Mouse (Mus musculus) myocyte (in vitro differentiated cells): ENCODE data around the gene Ovgp1. TPM values are rescaled to one million over a fixed set of nuclear protein-coding genes. Genes with fewer than 3 reads are reported as not detected.
"Not testable (repeated sequence)": the region's sequence is repeated elsewhere in the genome, so short reads cannot be mapped to it uniquely, and the experiment has no call there.

ENCODE experiments used
- H3K27me3 ChIP-seq: one replicate; pipeline ENCODE4 v1.6.1; 2011; ENCODE audit not compliant: control insufficient read depth, insufficient read depth, insufficient read length
- H3K36me3 ChIP-seq: one replicate; pipeline ENCODE4 v1.6.1; 2011; ENCODE audit not compliant: control insufficient read depth, insufficient read depth
- H3K4me2 ChIP-seq: one replicate; pipeline ENCODE4 v1.6.1; 2011; ENCODE audit warnings: low read depth, control low read depth
- H3K4me3 ChIP-seq: one replicate; pipeline ENCODE4 v1.5.1; 2011; ENCODE audit warnings: mild to moderate bottlenecking, control low read depth, moderate library complexity
- H3K79me2 ChIP-seq: one replicate; pipeline ENCODE4 v1.6.1; 2011; ENCODE audit not compliant: control insufficient read depth, insufficient read depth
- H3ac ChIP-seq: one replicate; pipeline ENCODE4 v1.6.1; 2011; ENCODE audit not compliant: control insufficient read depth, insufficient read length
- CEBPB ChIP-seq: IDR thresholded peaks from 2 replicates; pipeline ENCODE4 v1.6.1; 2011; ENCODE audit warnings: mild to moderate bottlenecking, moderate library complexity; ENCODE audit not compliant: poor library complexity, insufficient read depth, severe bottlenecking
- E2F4 ChIP-seq: IDR thresholded peaks from one replicate; pipeline ENCODE4 v1.6.1; 2011; ENCODE audit warnings: mild to moderate bottlenecking, control low read depth, moderate library complexity; ENCODE audit not compliant: insufficient read depth
- MAX ChIP-seq: IDR thresholded peaks from one replicate; pipeline ENCODE4 v1.6.1; 2011; ENCODE audit warnings: low read depth, mild to moderate bottlenecking, control low read depth
- MYOD1 ChIP-seq, 3 experiments: IDR thresholded peaks; one replicate each; pipeline ENCODE4 v1.6.1; 2011; ENCODE audit warnings: control low read depth in 2 of 3, low read depth in 2 of 3, mild to moderate bottlenecking in 2 of 3, moderate library complexity in 1 of 3; ENCODE audit not compliant: insufficient read length in 2 of 3, control insufficient read depth in 1 of 3
- MYOG ChIP-seq, 3 experiments: IDR thresholded peaks; one replicate each; pipeline ENCODE4 v1.6.1; 2011; ENCODE audit warnings: control low read depth in 2 of 3, low read depth in 2 of 3, mild to moderate bottlenecking in 2 of 3; ENCODE audit not compliant: insufficient read length in 2 of 3, control insufficient read depth in 1 of 3, insufficient read depth in 1 of 3
- POLR2A ChIP-seq: IDR thresholded peaks from one replicate; pipeline ENCODE4 v1.6.1; 2011; ENCODE audit warnings: low read depth, mild to moderate bottlenecking, control low read depth, moderate library complexity; ENCODE audit not compliant: insufficient read length
- POLR2AphosphoS2 ChIP-seq: IDR thresholded peaks from one replicate; pipeline ENCODE4 v1.6.1; 2011; ENCODE audit warnings: low read depth, control low read depth; ENCODE audit not compliant: insufficient read length
- REST ChIP-seq: IDR thresholded peaks from one replicate; pipeline ENCODE4 v1.6.1; 2011; ENCODE audit warnings: mild to moderate bottlenecking, control low read depth, moderate library complexity; ENCODE audit not compliant: insufficient read depth, insufficient read length
- SRF ChIP-seq: IDR thresholded peaks from one replicate; pipeline ENCODE4 v1.6.1; 2011; ENCODE audit warnings: low read depth; ENCODE audit not compliant: control insufficient read depth, insufficient read length
- TCF12 ChIP-seq: IDR thresholded peaks from one replicate; pipeline ENCODE4 v1.6.1; 2011; ENCODE audit warnings: mild to moderate bottlenecking, control low read depth; ENCODE audit not compliant: poor library complexity, insufficient read depth, severe bottlenecking
- TCF3 ChIP-seq: IDR thresholded peaks from one replicate; pipeline ENCODE4 v1.6.1; 2011; ENCODE audit warnings: low read depth, control low read depth; ENCODE audit not compliant: insufficient read length
- USF1 ChIP-seq: IDR thresholded peaks from one replicate; pipeline ENCODE4 v1.6.1; 2011; ENCODE audit warnings: low read depth, mild to moderate bottlenecking, control low read depth, moderate library complexity
- polyA plus RNA-seq: library from polyadenylated mRNA; unstranded; fragments of >200 nt; fragmentation: generic; extraction: Trizol; gene quantifications from one replicate; pipeline ENCODE4 v1.2.1, GENCODE M21; 2012; ENCODE audit warnings: missing spikeins

Ovgp1 gene
- polyA plus RNA-seq, 1 experiment = 0.43 TPM

DNA sequence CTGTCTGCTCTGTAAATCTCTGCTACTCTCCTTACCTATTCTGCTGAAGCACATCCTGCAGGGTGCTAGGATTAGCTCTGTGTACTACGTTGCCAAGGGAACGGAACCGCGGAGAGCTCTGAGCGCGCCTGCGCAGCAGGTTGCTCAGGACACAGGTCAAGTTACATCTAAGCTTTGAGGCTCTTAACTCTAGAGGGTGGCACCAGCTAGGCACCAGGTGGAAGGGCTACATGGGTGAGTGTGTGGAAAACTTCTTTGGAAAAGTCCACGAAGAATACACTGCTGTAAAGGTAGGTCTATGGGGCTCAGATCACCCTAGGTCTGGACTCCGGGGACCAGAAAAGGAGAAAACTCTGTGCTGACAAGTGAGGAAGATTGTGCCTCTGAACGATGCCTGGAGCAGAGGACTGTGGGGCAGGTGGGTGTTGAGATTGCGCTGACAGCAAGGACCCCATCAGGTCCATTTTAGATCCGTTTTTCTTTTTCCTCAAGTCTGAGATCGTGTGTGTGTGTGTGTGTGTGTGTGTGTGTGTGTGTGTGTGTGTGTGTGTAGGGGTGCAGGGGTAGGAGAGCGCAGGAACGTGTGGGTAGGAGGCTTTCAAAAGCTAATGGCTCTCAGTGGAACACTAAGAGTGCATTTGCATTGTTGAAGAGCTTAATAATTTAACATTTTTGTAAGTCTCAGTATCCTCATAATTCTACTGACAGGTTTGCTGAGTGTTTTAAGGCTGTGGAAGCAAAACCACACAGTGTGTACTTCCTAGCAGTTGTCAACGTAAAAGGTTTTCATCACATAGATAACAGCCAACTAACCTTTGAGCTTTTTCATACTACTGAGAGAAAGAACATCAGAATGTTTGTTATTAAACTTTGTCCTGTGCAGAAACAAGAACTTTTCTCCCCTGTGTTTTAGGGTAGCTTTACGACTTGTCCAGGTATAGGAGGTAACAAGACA is 28.2 kb downstream of the Ovgp1 start:
- no peak overlapping the region for H3K4me3 ChIP-seq
- H3K36me3 ChIP-seq = no peaks in the 10 kb centered on the region
- H3K4me2 ChIP-seq = no peak overlapping the region
- no peak overlapping the region for H3ac ChIP-seq
- TF ChIP-seq POLR2A = no peak
- TF ChIP-seq E2F4 = no peak
- TF ChIP-seq MYOD1 (IDR thresholded peaks at IDR 0.05; ENCODE audit: control insufficient read depth in 1 of 3, insufficient read length in 2 of 3, low read depth in 2 of 3) = no peak
- H3K27me3 ChIP-seq = no peaks in the 10 kb centered on the region
- no peaks in the 10 kb centered on the region for H3K79me2 ChIP-seq

DNA sequence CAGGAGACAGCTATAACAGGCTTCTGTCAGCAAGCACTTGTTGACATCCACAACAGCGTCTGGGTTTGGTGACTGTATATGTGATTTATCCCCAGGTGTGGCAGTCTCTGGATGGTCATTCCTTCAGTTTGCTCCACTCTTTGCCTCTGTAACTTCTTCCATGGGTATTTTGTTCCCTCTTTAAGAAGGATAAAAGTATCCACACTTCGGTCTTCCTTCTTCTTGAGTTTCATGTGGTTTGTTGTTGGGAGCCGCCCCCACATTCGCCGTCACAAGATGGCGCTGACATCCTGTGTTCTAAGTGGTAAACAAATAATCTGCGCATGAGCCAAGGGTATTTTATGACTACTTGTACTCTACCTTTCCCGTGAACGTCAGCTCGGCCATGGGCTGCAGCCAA is 29.8 kb downstream of the Ovgp1 start:
- H3ac ChIP-seq, H3K4me3 ChIP-seq, H3K4me2 ChIP-seq, H3K27me3 ChIP-seq, H3K79me2 ChIP-seq, H3K36me3 ChIP-seq: not testable (repeated sequence)

DNA sequence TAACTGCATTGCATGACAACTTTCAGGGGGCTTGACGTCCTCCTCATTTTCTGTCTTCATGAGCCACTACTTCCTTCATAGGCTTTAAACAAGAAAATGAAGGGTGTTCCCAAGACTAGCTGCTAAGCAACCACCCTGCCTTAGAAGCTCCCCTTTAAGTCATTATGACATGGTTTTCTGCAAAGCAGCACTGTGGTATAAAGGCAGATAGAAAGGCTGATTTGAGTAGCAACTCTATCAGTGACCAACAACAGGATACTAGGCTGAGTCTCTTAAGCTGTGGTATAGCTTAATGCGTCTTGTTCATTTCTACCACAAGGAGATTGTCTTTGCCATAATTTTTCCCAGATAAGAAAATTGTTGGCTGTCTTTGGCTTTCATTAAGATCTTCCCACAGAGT is 41.0 kb downstream of the Ovgp1 start, which contains the start of gene Pifo:
Pifo (minus strand) TSS at position 101 of the 400 bp plus-strand sequence.
- H3K36me3 ChIP-seq = no peaks in the 10 kb centered on the region
- H3K27me3 ChIP-seq = no peaks in the 10 kb centered on the region
- no peak for TF ChIP-seq TCF3
- no peak for TF ChIP-seq E2F4
- TF ChIP-seq MAX = no peak
- no peak within 1 kb of the TSS for H3ac ChIP-seq
- H3K4me2 ChIP-seq = no peak within 1 kb of the TSS
- H3K79me2 ChIP-seq = no peaks in the 10 kb centered on the region
- H3K4me3 ChIP-seq = no peak within 1 kb of the TSS

DNA sequence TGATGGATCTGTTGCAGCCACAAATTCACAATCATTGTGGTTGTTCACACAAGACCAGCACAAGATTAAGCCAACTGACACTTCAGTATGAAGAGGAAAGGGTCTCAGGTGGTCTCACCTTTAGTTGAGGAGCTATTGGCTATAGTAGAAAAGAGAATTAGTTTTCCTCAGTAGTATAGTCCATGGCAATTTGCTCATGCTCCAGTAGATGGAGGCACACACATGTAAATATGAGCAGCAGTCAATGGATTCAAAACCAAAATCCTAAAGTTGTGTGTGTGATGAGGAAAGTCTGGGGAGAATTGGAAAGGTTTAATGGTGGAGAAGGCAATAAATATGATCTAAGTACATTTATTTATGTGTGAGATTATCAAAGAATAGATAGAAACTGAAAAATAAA is 48.3 kb downstream of the Ovgp1 start:
- Histone ChIP-seq H3K79me2 (no peaks in the 10 kb centered on the region), H3K4me2 (no peak overlapping the region), H3ac (no peak overlapping the region), H3K36me3 (no peaks in the 10 kb centered on the region), H3K4me3 (no peak overlapping the region), H3K27me3 (no peaks in the 10 kb centered on the region)
- TF ChIP-seq E2F4 = no peak
- no peak for TF ChIP-seq REST
- no peak for TF ChIP-seq MYOG (IDR thresholded peaks at IDR 0.05; ENCODE audit: control insufficient read depth in 1 of 3, insufficient read depth in 1 of 3, insufficient read length in 2 of 3, low read depth in 2 of 3)
- TF ChIP-seq POLR2AphosphoS2 = no peak

DNA sequence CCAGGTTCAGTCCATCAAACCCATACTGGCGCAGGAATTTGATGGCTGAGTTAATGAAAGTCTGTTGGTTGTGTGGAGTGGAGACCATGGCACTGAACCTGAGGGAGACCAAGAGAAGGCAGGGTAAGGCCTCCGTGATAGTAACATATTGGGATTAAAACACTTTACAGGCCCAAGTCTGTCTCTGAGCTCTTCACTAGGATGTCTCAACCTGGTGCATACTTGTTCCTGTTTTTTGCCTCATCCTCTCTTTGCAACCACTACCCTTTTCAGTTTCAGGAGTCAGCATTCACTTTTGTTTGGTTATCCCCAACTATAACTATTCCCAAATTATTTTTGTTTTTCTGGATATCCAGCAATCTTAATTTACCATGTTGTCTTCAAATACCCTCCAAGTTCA is 50.6 kb downstream of the Ovgp1 start:
- TF ChIP-seq USF1 = no peak
- no peak for TF ChIP-seq SRF
- TF ChIP-seq POLR2A = no peak
- no peak for TF ChIP-seq TCF12
- TF ChIP-seq CEBPB = no peak
- no peak for TF ChIP-seq E2F4
- TF ChIP-seq REST = no peak
- no peak for TF ChIP-seq POLR2AphosphoS2
- TF ChIP-seq MYOD1 (IDR thresholded peaks at IDR 0.05; ENCODE audit: control insufficient read depth in 1 of 3, insufficient read length in 2 of 3, low read depth in 2 of 3) = no peak
- no peak for TF ChIP-seq MYOG (IDR thresholded peaks at IDR 0.05; ENCODE audit: control insufficient read depth in 1 of 3, insufficient read depth in 1 of 3, insufficient read length in 2 of 3, low read depth in 2 of 3)
- no peak for TF ChIP-seq TCF3
- no peak for TF ChIP-seq MAX
- no peaks in the 10 kb centered on the region for H3K79me2 ChIP-seq
- no peak overlapping the region for H3K4me3 ChIP-seq
- no peaks in the 10 kb centered on the region for H3K36me3 ChIP-seq
- no peak overlapping the region for H3K4me2 ChIP-seq
- no peak overlapping the region for H3ac ChIP-seq
- H3K27me3 ChIP-seq = no peaks in the 10 kb centered on the region

DNA sequence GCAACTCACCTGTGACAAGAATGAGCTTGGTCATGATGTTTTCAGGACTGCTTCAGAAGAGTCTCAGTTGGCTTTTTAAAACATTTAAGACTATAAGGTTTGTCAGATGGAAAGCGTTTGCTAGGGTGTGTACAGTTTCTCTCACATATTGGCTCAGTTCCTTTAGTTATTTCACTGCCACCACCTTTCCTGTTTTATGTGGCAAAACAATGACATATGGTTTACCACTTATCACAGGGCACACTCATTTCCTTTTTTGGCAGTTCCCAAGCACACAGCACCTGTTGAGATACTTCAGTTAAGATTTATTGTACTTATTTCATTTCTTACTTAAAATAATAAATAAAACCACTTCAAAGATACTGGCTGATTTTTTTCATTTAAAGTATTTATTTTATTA is 59.3 kb downstream of the Ovgp1 start, which contains the start of gene Chil5:
Chil5 (minus strand) TSS at position 34 of the 400 bp plus-strand sequence.
- no peaks in the 10 kb centered on the region for H3K36me3 ChIP-seq
- no peak within 1 kb of the TSS for H3K4me3 ChIP-seq
- H3K79me2 ChIP-seq = no peaks in the 10 kb centered on the region
- TF ChIP-seq REST = no peak
- TF ChIP-seq CEBPB = no peak
- no peak for TF ChIP-seq POLR2AphosphoS2
- no peak for TF ChIP-seq MYOG (IDR thresholded peaks at IDR 0.05; ENCODE audit: control insufficient read depth in 1 of 3, insufficient read depth in 1 of 3, insufficient read length in 2 of 3, low read depth in 2 of 3)
- no peak for TF ChIP-seq E2F4
- no peak for TF ChIP-seq MYOD1 (IDR thresholded peaks at IDR 0.05; ENCODE audit: control insufficient read depth in 1 of 3, insufficient read length in 2 of 3, low read depth in 2 of 3)
- no peak for TF ChIP-seq TCF12
- no peak for TF ChIP-seq SRF
- TF ChIP-seq MAX = no peak
- no peak for TF ChIP-seq TCF3
- no peak for TF ChIP-seq USF1
- H3ac ChIP-seq = no peak within 1 kb of the TSS
- H3K4me2 ChIP-seq = no peak within 1 kb of the TSS
- H3K27me3 ChIP-seq = no peaks in the 10 kb centered on the region
